Mouse (Mus musculus) midbrain, embryonic 10.5 days (tissue): ENCODE measurements around the gene Uox. TPM values are rescaled to one million over a fixed set of nuclear protein-coding genes. Genes with fewer than 3 reads are reported as not detected.

Experiments
- DNase-seq: peaks from one replicate; pipeline ENCODE4 v3.0.0-alpha.2; 2017; ENCODE audit warnings: low spot score
- H3K27ac ChIP-seq: fragments of 300-500 bp; sonication (generic); replicated peaks from 2 replicates; pipeline ENCODE4 v1.5.1; 2016; ENCODE audit warnings: mild to moderate bottlenecking
- H3K27me3 ChIP-seq: fragments of 300-500 bp; sonication (generic); 2 replicates; pipeline ENCODE4 v1.6.1; 2016; ENCODE audit warnings: low read depth, mild to moderate bottlenecking; ENCODE audit not compliant: poor library complexity, severe bottlenecking
- H3K36me3 ChIP-seq: fragments of 300-500 bp; sonication (generic); 2 replicates; pipeline ENCODE4 v1.6.1; 2016; ENCODE audit warnings: mild to moderate bottlenecking, moderate library complexity
- H3K4me1 ChIP-seq: fragments of 300-500 bp; sonication (generic); 2 replicates; pipeline ENCODE4 v1.6.1; 2016
- H3K4me3 ChIP-seq: fragments of 300-500 bp; sonication (generic); 2 replicates; pipeline ENCODE4 v1.5.1; 2016; ENCODE audit warnings: mild to moderate bottlenecking, moderate library complexity
- H3K9me3 ChIP-seq: fragments of 300-500 bp; sonication (generic); replicated peaks from 2 replicates; pipeline ENCODE4 v1.6.1; 2016; ENCODE audit warnings: mild to moderate bottlenecking
- WGBS: fragments of 180-500 bp; shearing (Covaris S2); methylation state at CpG from one replicate; pipeline ENCODE4 v1.1.7; 2016; 5-methylcytosine and 5-hydroxymethylcytosine counted together
- polyA plus RNA-seq: library from polyadenylated mRNA; unstranded; fragments of >200 nt; fragmentation: Nextera tagmentation; extraction: Ambion mirVana; gene quantifications from 2 replicates; pipeline ENCODE4 v1.2.1, GENCODE M21; 2016

Uox gene
- polyA plus RNA-seq, 1 experiment from 2014 or later = not detected

GRCm38 (mm10) chr3:146616533-146617283, 46.5 kb downstream of the Uox start:
- no peak for DNase-seq
- no peaks in the 10 kb centered on the region for H3K9me3 ChIP-seq
- H3K27me3 ChIP-seq = no peaks in the 10 kb centered on the region
- H3K4me1 ChIP-seq = no peaks in the 10 kb centered on the region
- H3K4me3 ChIP-seq = no peak overlapping the region
- H3K27ac ChIP-seq = no peak overlapping the region
- H3K36me3 ChIP-seq = no peaks in the 10 kb centered on the region
- WGBS = 80% methylated on average over 5 of the region's 5 CpGs

DNA sequence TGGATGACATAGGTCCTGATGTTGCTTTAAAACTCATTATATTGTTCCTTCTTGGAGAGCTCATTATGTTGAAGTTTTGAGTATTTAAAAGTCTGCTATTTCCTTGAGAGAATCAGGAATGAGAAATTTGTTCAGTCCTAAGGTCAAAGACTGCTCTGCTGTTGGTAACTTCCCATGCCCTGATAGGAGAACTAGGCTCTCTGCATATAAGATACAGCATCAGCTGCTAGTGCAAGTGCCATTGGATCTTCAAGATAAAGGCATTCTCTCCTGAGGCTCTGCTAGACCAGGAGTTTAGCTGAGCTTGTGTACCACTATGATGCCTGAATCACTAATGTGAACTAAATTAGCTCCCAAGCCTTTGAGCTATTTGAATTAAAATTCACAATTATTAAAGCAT, 47.7 kb downstream of the Uox start:
- no peak overlapping the region for H3K4me3 ChIP-seq
- H3K9me3 ChIP-seq = no peaks in the 10 kb centered on the region
- H3K27ac ChIP-seq = no peak overlapping the region
- H3K27me3 ChIP-seq = no peaks in the 10 kb centered on the region
- H3K36me3 ChIP-seq = no peaks in the 10 kb centered on the region
- no peaks in the 10 kb centered on the region for H3K4me1 ChIP-seq
- no peak for DNase-seq

- H3K9me3 ChIP-seq = no peaks in the 10 kb centered on the region
- H3K27ac ChIP-seq = no peak overlapping the region
- H3K4me3 ChIP-seq = no peak overlapping the region
- 86% methylated on average over 4 of the region's 4 CpGs for WGBS
- no peaks in the 10 kb centered on the region for H3K4me1 ChIP-seq
- H3K36me3 ChIP-seq = no peaks in the 10 kb centered on the region
- no peaks in the 10 kb centered on the region for H3K27me3 ChIP-seq
- DNase-seq = no peak
Measured at GRCm38 (mm10) chr3:146618357-146618756, 48.1 kb downstream of the Uox start.

GRCm38 (mm10) chr3:146620101-146620500, 49.9 kb downstream of the Uox start:
- 90% methylated on average over 10 of the region's 10 CpGs for WGBS
- Histone ChIP-seq H3K9me3 (no peaks in the 10 kb centered on the region), H3K27me3 (no peaks in the 10 kb centered on the region), H3K4me1 (no peaks in the 10 kb centered on the region), H3K36me3 (no peaks in the 10 kb centered on the region), H3K4me3 (no peak overlapping the region), H3K27ac (no peak overlapping the region)
- DNase-seq = no peak

DNA sequence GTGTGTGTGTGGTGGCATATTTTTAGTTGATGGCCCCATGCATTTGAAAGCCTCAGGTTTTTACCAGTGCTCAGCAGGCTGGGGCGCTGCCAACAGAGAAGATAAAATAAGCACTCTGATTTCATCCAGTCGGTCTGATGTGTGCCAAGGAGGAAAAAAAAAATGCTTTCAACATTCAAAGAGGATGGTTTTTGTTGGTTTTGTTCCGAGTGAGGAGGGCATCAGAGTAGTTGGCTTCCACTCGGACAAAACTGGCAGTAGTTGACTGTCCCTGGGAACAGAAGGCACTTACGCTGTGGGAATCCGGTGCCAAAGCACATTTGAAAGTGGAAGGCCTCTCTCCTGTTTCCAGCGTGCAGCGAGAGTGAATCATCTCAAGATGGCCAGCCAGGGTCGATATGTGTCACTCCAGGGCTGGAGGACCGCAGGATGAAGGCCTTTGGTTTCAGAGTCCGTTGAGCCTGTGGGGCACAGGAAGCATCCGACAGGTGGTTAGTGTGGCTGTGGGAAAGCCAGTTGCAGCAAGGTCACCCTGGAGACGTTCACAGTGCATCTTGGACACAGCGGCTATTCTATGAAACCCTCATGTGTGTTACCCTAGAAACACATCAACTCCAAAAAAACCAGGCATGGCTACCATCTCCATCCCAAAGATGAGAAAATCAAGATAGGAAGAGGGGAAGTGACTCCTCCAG, 50.5 kb downstream of the Uox start:
- no peak overlapping the region for H3K27ac ChIP-seq
- H3K4me1 ChIP-seq = no peaks in the 10 kb centered on the region
- DNase-seq = no peak
- H3K9me3 ChIP-seq = no peaks in the 10 kb centered on the region
- no peaks in the 10 kb centered on the region for H3K36me3 ChIP-seq
- WGBS = 91% methylated on average over 14 of the region's 14 CpGs
- H3K27me3 ChIP-seq = no peaks in the 10 kb centered on the region
- no peak overlapping the region for H3K4me3 ChIP-seq

DNA sequence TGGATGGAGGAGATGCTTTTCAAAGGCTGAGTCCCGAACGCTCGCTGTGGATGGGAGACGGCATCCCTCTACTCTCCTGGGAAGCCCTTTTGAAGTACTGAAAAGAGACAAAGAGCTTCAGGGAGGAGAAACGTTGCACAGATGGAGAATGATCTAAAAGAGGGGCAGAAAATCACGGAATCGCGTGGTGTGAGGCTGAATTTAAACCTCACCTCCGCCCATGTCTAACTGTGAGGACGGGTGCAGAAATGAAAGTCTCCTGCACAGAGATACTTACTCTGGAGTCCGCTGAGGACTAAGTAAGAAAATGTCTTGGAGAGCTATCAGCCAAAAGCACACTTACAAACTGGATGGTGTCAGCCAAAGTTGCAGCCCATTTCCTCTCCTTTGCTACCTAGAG, 51.7 kb downstream of the Uox start:
- no peak overlapping the region for H3K27ac ChIP-seq
- no peak overlapping the region for H3K4me3 ChIP-seq
- no peaks in the 10 kb centered on the region for H3K27me3 ChIP-seq
- 87% methylated on average over 11 of the region's 11 CpGs for WGBS
- H3K9me3 ChIP-seq = no peaks in the 10 kb centered on the region
- no peaks in the 10 kb centered on the region for H3K4me1 ChIP-seq
- DNase-seq = no peak
- no peaks in the 10 kb centered on the region for H3K36me3 ChIP-seq

DNA sequence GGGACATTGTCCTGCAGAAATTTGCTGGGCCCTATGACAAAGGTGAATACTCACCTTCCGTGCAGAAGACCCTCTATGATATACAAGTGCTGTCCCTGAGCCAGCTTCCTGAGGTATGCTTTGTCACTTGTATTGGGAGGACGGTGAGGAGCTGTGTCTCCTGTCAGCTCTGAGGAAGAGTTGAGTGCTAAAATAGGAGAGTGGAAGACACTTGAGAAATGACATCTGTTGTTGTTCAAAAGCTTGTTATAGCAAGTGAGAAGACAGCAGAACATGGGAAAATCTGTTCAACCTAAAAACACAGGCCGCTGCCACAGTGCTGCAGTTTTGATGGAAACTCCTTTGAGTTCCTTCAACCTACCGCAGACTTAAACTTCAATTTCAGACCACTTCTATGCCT, 55.5 kb downstream of the Uox start:
- H3K27ac ChIP-seq = no peak overlapping the region
- no peaks in the 10 kb centered on the region for H3K36me3 ChIP-seq
- no peak for DNase-seq
- H3K4me3 ChIP-seq = no peak overlapping the region
- no peaks in the 10 kb centered on the region for H3K9me3 ChIP-seq
- 94% methylated on average over 4 of the region's 4 CpGs for WGBS
- H3K4me1 ChIP-seq = peaks cover 6% of the 10 kb centered on the region
- H3K27me3 ChIP-seq = no peaks in the 10 kb centered on the region

DNA sequence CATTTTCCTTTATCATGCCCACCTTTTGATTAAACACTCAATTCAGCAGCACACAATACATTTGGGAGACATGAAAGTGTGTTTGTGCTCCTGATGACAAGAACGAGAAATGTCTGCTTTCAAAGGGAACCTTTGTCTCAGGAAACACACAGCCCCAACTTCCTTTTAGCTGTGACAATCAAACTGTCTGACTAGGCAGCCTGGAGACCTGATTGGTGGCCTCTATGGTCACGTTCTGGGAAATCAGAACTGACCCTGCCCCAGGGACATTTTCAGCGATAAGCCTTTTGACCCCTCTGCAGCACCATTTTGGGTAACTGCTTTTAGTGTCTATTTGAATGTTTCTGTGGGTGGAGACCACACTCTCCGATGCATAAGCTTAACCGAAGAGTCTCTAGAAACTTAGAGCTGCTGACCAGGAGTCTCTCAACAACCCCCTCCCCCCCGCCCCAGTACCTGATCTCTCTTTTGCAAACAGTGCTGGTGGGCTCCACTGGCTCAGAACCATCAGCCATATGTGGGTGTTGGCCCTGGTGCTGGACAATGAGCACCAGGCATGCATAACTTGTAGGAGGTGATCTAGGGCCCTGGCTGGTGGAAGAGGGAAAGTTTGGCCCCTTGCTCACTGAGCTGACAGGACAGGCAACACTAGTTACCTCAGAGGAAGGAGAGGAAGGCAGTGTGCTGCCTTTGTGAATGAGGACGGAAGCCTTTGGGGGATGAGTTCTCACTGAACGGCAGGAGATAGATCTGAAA, 58.2 kb downstream of the Uox start:
- DNase-seq = no peak
- Histone ChIP-seq H3K36me3 (no peaks in the 10 kb centered on the region), H3K27ac (0 out of 2 replicates have a peak overlapping the region, but pooled peaks have one; percentile 6), H3K4me1 (peaks cover 6% of the 10 kb centered on the region), H3K4me3 (no peak overlapping the region), H3K27me3 (no peaks in the 10 kb centered on the region), H3K9me3 (no peaks in the 10 kb centered on the region)
- WGBS = 77% methylated on average over 8 of the region's 8 CpGs

DNA sequence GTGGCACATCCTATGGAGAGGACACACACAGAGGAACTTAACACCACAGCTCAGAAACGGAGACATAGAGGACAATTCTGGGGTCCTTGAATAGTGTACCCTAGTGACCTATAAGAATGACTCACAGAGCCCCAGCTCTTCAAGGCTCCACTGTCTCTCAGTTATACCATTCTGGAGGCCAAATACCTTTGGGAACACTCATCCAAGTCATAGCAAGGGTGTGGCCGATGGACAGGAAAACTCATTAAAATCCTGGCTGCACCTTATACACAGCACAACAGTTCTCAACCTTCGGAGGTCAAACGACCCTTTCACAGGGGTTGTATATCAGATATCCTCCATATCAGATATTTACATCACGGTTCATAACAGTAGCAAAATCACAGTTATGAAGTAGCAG, 62.3 kb downstream of the Uox start:
- Histone ChIP-seq H3K4me1 (peaks cover 6% of the 10 kb centered on the region), H3K27ac (no peak overlapping the region), H3K27me3 (no peaks in the 10 kb centered on the region), H3K9me3 (no peaks in the 10 kb centered on the region), H3K4me3 (no peak overlapping the region), H3K36me3 (no peaks in the 10 kb centered on the region)
- 85% methylated on average over 5 of the region's 5 CpGs for WGBS
- DNase-seq = no peak

DNA sequence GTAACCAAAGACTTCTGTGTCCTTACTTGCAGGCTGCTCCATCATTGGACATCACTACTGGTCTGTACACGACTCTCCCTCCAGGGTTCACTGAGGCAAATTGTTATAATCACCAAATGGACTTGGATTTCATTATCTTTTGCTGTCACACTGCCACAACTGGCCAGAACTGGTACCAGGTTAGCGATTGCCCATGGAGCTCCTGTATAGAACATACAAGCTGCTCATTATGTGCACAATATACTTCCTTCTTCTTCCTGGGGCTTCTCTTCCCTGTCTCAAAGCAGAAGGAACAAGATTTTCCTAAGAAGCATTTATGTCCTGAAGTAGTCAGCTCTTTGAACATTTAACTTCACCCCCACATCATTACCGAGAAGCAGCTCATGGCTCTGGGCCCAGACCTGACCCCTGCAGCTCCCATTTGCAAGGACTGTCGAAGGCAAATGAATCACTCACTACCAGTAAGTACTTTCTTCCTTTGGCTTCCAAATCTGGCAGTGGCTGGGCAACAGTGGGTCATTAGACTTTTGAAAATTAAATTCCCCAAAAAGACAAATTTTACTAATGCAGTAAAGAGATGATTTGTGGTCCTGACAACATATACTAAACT, 71.7 kb downstream of the Uox start:
- Histone ChIP-seq H3K27ac (no peak overlapping the region), H3K9me3 (no peaks in the 10 kb centered on the region), H3K4me1 (no peaks in the 10 kb centered on the region), H3K4me3 (no peak overlapping the region), H3K27me3 (no peaks in the 10 kb centered on the region), H3K36me3 (no peaks in the 10 kb centered on the region)
- WGBS = 63% methylated on average over 4 of the region's 4 CpGs
- no peak for DNase-seq

GRCm38 (mm10) chr3:146649311-146649894, 79.2 kb downstream of the Uox start:
- Histone ChIP-seq H3K27me3 (no peaks in the 10 kb centered on the region), H3K4me1 (no peaks in the 10 kb centered on the region), H3K4me3 (no peak overlapping the region), H3K9me3 (no peaks in the 10 kb centered on the region), H3K36me3 (no peaks in the 10 kb centered on the region), H3K27ac (no peak overlapping the region)
- WGBS = 80% methylated on average over 10 of the region's 10 CpGs
- no peak for DNase-seq

DNA sequence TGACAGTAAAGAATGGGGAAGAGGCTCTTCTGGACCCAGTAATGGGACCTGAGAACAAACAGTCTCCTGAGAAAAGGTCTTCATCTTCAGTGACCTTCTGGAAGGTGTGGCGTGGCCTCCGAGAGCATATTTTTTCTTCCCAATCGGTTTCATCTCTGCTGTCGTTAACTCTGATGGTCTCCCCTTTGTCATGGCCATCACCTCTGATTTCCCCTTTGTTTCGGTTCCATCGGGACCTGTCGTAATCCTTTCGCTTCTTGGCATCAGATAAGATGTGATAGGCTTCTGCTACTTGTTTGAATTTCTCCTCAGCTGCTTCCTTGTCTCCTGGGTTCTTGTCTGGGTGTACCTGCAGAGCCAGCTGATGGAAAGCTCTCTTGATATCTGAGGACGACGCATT, 80.5 kb downstream of the Uox start:
- no peaks in the 10 kb centered on the region for H3K4me1 ChIP-seq
- no peak overlapping the region for H3K27ac ChIP-seq
- no peaks in the 10 kb centered on the region for H3K36me3 ChIP-seq
- no peaks in the 10 kb centered on the region for H3K27me3 ChIP-seq
- DNase-seq = no peak
- no peaks in the 10 kb centered on the region for H3K9me3 ChIP-seq
- no peak overlapping the region for H3K4me3 ChIP-seq
- 93% methylated on average over 10 of the region's 10 CpGs for WGBS
